Mouse (Mus musculus): Measurements from ENCODE around the gene Ceacam19. TPM values are rescaled to one million over a fixed set of nuclear protein-coding genes. Genes with fewer than 3 reads are reported as not detected.

Ceacam19 gene
- polyA plus RNA-seq (2015; fragmentation: Nextera tagmentation; extraction: Ambion mirVana) = not detected in 2 replicates

DNA sequence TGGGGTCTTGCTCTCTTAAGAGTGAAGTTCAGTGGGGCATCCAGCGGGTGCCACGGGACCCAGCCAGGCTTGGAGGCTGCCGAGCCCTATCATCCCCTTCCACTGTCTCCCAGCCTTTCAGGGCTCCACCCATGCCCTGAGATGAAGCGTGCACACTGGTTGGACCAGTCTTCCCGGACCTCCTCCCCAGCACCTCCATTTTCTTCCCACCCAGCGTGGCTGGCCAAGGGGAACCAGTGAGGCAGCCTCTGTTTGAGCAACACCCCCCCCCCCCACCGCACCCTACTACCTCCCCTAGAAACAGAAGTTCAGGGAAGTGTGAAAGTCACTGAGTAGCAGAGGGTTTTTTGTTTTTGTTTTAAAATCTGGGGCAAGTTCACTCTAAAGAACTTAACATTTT is at the start of gene Ceacam19:
Gene Ceacam19 (minus strand): TSS at position 117 of the 400 bp plus-strand sequence.
- Histone ChIP-seq H3K4me1 (ENCODE audit: insufficient read depth) (no peaks in the 10 kb centered on the region), H3K9me3 (ENCODE audit: low read length) (no peaks in the 10 kb centered on the region), H3K4me2 (ENCODE audit: low read depth, low read length) (no peak within 1 kb of the TSS)

DNA sequence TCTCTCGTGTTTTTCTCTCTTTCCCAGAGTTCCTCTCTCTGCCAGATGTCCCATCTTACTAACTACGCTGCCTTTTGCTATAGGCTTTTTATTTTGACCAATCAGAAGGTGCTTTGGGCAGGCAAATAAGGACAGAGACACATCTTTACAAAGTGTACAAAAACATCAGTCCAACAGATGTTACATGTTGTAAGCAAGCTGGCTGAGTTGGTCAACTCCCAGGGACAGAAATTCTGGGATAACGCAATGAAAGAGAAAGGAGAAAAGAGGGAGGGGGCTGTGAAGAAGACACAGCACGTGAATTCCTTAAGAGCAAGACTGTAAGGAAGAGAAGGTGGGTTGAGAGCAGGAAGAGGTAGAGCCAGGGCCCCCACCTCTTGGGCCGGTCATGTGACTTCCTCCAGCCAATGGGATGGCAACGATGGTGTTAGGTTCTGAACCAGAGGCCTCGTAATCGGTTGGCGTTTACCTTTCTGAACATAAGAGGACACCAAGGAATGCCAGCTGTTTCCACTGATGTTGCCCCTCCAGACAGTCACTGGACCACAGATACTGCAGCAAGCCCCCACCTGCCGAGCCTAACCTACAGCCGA is 49.6 kb upstream of the Ceacam19 start:
- Histone ChIP-seq H3K4me2 (ENCODE audit: low read depth, low read length) (no peak overlapping the region), H3K4me1 (ENCODE audit: insufficient read depth) (peaks cover 19% of the 10 kb centered on the region), H3K27me3 (ENCODE audit: insufficient read depth, low read length) (no peaks in the 10 kb centered on the region), H3K9ac (replicated peaks) (no peak overlapping the region), H3K9me3 (ENCODE audit: low read length) (no peaks in the 10 kb centered on the region), H3K4me3 (ENCODE audit: low read depth, low read length) (no peak overlapping the region), H3K27ac (ENCODE audit: low read depth) (no peak overlapping the region), H3K36me3 (replicated peaks; ENCODE audit: insufficient read depth, low read length) (no peaks in the 10 kb centered on the region)
- ATAC-seq (no peak), DNase-seq (no peak)
- WGBS (ENCODE audit: insufficient replicate concordance) = 70% methylated on average over 11 of the region's 11 CpGs
- TF ChIP-seq EP300 (IDR thresholded peaks at IDR 0.05; ENCODE audit: low read depth) (no peak), CTCF (IDR thresholded peaks at IDR 0.05; ENCODE audit: low read depth) (no peak)

More for the DNA sequence above, at the start of gene Ceacam19:
- 49% methylated on average over 7 of the region's 7 CpGs for WGBS (ENCODE audit: insufficient replicate concordance)
- no peak for DNase-seq
- ATAC-seq = no peak
- no peaks in the 10 kb centered on the region for H3K36me3 ChIP-seq (replicated peaks; ENCODE audit: insufficient read depth, low read length)
- H3K27me3 ChIP-seq (ENCODE audit: insufficient read depth, low read length) = no peaks in the 10 kb centered on the region
- TF ChIP-seq EP300 (IDR thresholded peaks at IDR 0.05; ENCODE audit: low read depth) = no peak
- no peak for TF ChIP-seq CTCF (IDR thresholded peaks at IDR 0.05; ENCODE audit: low read depth)
- H3K9ac ChIP-seq (replicated peaks) = no peak within 1 kb of the TSS
- no peak within 1 kb of the TSS for H3K4me3 ChIP-seq (ENCODE audit: low read depth, low read length)
- H3K27ac ChIP-seq (ENCODE audit: low read depth) = no peak within 1 kb of the TSS

DNA sequence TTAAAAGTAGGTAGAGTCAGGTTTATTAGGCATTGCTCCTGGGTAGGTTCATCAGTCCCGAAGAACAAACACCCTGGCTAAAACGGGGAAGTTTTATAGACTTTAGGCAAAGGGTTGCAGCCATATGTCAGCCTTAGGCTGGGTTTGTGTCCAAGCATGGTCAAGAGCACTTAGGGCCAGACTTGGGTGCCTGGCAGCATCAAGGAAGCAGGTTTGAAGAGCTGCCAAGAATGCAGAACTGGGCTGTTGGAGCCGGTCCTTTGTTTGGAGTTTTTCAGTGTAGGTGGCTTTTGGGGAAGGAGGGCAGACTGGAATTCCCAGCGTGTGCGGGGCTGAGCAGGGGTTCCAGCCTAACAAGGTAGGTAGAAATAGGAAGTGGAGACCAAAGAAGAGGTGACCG is 48.2 kb upstream of the Ceacam19 start:
- Histone ChIP-seq H3K4me1 (ENCODE audit: insufficient read depth) (peaks cover 19% of the 10 kb centered on the region), H3K9ac (replicated peaks) (peak overlapping the region; percentile 7; the same call in 1 of the 2 replicates), H3K27me3 (ENCODE audit: insufficient read depth, low read length) (no peaks in the 10 kb centered on the region), H3K27ac (ENCODE audit: low read depth) (peak overlapping the region; percentile 75), H3K9me3 (ENCODE audit: low read length) (no peaks in the 10 kb centered on the region), H3K36me3 (replicated peaks; ENCODE audit: insufficient read depth, low read length) (no peaks in the 10 kb centered on the region), H3K4me3 (ENCODE audit: low read depth, low read length) (peak overlapping the region; percentile 20; the same call in 1 of the 2 replicates), H3K4me2 (ENCODE audit: low read depth, low read length) (peak overlapping the region; percentile 59)
- DNase-seq (no peak), ATAC-seq (no peak)
- 57% methylated on average over 6 of the region's 6 CpGs for WGBS (ENCODE audit: insufficient replicate concordance)
- TF ChIP-seq EP300 (IDR thresholded peaks at IDR 0.05; ENCODE audit: low read depth) (no peak), CTCF (IDR thresholded peaks at IDR 0.05; ENCODE audit: low read depth) (no peak)

DNA sequence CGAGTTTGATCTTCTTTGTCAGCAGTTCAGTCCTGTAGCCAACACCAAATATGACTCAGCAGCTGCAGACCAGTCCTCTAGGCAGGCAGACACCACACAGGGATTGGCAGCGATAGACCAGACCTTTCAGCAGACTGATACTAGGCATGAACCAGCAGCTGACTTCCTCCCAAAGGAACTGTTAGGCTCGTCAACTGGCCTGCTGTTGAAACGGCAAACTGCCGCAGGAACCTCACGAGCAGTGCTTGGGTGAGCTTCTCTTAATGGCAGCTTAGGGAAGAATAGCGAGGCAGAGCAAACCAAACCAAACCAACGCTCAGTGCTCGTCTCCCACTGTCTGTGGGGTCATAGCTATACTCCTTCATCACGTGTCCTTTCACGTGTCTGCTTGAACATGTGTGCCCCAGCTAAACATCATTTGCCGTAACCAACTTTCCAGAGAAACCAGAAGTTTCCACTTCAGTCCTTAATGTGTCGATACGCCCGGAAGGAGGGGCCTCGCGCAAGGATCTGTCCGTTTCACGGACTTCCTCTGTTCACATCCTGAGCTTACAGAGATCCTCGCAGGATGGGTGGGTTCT is 47.5 kb upstream of the Ceacam19 start:
- Histone ChIP-seq H3K4me2 (ENCODE audit: low read depth, low read length) (peak overlapping the region; percentile 59), H3K27ac (ENCODE audit: low read depth) (peak overlapping the region; percentile 75), H3K27me3 (ENCODE audit: insufficient read depth, low read length) (no peaks in the 10 kb centered on the region), H3K36me3 (replicated peaks; ENCODE audit: insufficient read depth, low read length) (no peaks in the 10 kb centered on the region), H3K9me3 (ENCODE audit: low read length) (no peaks in the 10 kb centered on the region), H3K9ac (replicated peaks) (peak overlapping the region; percentile 4; the same call in 1 of the 2 replicates), H3K4me1 (ENCODE audit: insufficient read depth) (peaks cover 16% of the 10 kb centered on the region), H3K4me3 (ENCODE audit: low read depth, low read length) (peak overlapping the region; percentile 20; the same call in 1 of the 2 replicates)
- TF ChIP-seq EP300 (IDR thresholded peaks at IDR 0.05; ENCODE audit: low read depth) (no peak), CTCF (IDR thresholded peaks at IDR 0.05; ENCODE audit: low read depth) (no peak)
- 22% methylated on average over 20 of the region's 20 CpGs for WGBS (ENCODE audit: insufficient replicate concordance)
- ATAC-seq (0 out of 2 replicates have a peak, but pooled peaks have one; percentile 12), DNase-seq (peak; percentile 34)

DNA sequence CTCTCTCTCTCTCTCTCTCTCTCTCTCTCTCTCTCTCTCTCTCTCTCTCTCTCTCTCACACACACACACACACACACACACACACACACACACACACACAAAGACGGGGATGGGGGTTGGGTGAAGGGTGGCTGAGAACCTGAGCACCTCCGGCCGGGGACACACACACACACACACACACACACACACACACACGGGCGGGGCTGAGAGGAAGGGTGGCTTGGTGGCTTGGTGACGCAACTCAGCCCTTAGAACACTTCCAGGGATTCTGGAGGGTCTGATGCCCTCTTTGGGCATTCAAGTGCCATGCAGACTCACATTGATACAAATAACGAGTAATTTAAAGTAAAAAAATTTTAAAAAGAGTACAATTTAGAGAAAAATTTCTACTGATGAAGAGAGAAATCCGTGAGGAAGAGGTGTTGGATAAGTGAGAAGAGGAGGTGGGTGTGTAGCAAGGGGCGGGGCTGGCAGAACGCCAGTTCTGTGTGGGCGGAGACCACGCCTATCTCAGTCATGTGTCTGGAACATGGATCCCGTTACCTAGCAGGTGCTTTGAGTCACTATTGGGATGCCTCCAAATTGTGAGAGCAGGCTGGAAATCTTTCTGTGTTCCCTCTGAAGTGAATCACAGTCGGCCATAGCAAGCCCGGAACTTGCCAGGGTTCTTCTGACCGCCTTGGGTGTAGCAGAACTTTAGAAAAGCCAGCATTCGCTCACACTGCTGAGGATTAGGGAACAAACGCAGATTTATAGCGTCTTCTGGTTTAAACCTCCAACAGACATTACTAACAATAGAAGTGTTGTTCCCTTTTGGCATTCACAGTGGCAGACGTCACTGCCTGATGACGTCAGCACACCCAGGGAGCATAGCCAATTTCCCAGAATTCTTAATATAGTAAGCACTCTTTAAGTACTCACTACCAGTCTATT is 45.4 kb upstream of the Ceacam19 start:
- Histone ChIP-seq H3K27ac (ENCODE audit: low read depth) (peak overlapping the region; percentile 75), H3K27me3 (ENCODE audit: insufficient read depth, low read length) (no peaks in the 10 kb centered on the region), H3K4me1 (ENCODE audit: insufficient read depth) (peaks cover 14% of the 10 kb centered on the region), H3K4me2 (ENCODE audit: low read depth, low read length) (peak overlapping the region; percentile 52), H3K36me3 (replicated peaks; ENCODE audit: insufficient read depth, low read length) (no peaks in the 10 kb centered on the region), H3K4me3 (ENCODE audit: low read depth, low read length) (no peak overlapping the region), H3K9ac (replicated peaks) (no peak overlapping the region), H3K9me3 (ENCODE audit: low read length) (no peaks in the 10 kb centered on the region)
- ATAC-seq (peak; percentile 88), DNase-seq (peak; percentile 83)
- TF ChIP-seq CTCF (IDR thresholded peaks at IDR 0.05; ENCODE audit: low read depth) (no peak), EP300 (IDR thresholded peaks at IDR 0.05; ENCODE audit: low read depth) (peak; percentile 51; the same call in 1 of the 2 replicates)
- 7% methylated on average over 21 of the region's 21 CpGs for WGBS (ENCODE audit: insufficient replicate concordance)

Measured in liver, postnatal 0 days (tissue).